Mouse (Mus musculus): ENCODE measurements around the gene Nosip. TPM values are rescaled to one million over a fixed set of nuclear protein-coding genes. Genes with fewer than 3 reads are reported as not detected.

Nosip gene
- polyA plus RNA-seq, 1 experiment from 2014 or later = 66.7 TPM

DNA sequence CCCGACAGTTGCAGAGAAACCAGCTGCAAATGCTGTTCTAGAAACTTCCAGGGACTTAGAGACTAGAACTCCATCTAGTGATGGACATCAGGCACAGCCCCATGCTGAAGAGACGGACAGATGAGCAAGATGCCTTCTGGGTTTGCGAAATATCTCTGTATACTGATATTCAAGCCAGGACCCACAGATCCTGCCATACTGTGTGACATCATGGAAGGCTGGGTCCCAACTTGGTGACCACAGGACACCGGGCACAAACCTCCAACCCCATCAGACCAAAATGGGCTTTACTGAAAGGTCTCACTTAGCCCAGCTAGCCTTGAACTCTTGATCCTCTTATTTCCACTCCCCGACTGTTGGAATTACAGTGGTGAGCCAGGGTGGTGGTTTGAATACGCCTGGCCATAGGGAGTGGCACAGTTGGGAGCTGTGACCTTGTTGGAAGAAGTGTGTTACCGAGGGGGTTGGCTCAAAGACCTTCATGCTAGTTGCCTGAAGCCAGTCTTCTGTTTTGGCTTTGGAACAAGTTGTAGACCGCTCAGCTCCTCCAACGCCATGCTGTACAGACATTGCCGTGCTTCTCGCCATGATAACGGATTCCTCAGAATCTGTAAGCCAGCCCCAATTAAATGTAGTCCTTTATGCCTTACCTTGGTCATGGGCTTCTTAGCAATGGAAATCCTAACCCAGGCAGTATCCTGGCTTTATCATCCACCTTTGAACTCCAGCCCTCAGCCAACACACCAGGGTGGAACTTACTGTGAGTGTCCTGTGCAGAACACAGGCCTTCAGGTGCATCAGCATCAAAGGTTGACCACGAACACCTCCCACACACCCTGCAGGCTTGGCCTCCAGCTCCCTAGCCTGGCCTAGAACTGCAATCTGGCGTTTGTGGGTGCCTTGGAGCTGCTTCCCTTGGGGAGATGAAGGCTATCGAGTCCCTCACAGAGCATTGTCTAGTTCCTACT, 37.7 kb upstream of the Nosip start:
- no peaks in the 10 kb centered on the region for H3K9me3 ChIP-seq (replicated peaks)
- no peak overlapping the region for H3K4me3 ChIP-seq
- DNase-seq (ENCODE audit: low spot score) = no peak
- WGBS = 89% methylated on average over 15 of the region's 15 CpGs
- peaks cover 34% of the 10 kb centered on the region for H3K36me3 ChIP-seq
- no peak overlapping the region for H3K27ac ChIP-seq (replicated peaks)
- peaks cover 18% of the 10 kb centered on the region for H3K4me1 ChIP-seq
- peaks cover 11% of the 10 kb centered on the region; the same call in 1 of the 2 replicates for H3K27me3 ChIP-seq (ENCODE audit: low read depth, poor library complexity, severe bottlenecking)

DNA sequence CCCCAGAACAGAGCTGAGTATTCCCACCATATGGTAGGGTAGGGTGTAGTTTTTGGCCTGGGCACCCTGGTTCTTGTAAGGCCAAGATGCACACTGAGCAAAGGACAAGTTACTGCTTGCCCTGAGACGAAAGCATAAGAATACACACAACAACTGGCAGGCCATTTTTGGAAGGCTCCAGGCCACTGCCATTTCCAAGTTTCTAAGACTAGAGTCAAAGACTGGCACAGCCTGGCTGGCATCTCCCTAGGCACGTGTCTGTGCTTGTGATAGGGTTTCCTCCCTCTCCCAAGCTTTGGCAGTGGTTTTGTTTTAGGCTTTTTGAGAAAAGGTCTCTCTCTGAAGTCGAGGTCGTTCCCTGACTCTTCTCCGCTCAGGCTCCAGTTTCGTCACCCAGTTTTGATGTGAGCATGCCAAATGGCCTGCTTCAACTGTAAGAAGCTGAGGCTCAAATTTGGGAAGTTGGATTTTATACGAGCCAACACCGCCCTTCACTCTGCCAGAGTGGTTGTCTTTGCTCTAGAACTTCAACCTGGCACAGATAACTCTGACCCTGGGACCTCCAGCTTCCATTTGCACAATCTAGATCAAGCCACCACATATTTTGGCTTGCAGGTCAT, 36.5 kb upstream of the Nosip start:
- no peak for DNase-seq (ENCODE audit: low spot score)
- 82% methylated on average over 8 of the region's 8 CpGs for WGBS
- peaks cover 13% of the 10 kb centered on the region for H3K4me1 ChIP-seq
- H3K4me3 ChIP-seq = no peak overlapping the region
- H3K27ac ChIP-seq (replicated peaks) = no peak overlapping the region
- no peaks in the 10 kb centered on the region for H3K9me3 ChIP-seq (replicated peaks)
- peaks cover 45% of the 10 kb centered on the region for H3K36me3 ChIP-seq
- H3K27me3 ChIP-seq (ENCODE audit: low read depth, poor library complexity, severe bottlenecking) = no peaks in the 10 kb centered on the region; the same call in 1 of the 2 replicates

DNA sequence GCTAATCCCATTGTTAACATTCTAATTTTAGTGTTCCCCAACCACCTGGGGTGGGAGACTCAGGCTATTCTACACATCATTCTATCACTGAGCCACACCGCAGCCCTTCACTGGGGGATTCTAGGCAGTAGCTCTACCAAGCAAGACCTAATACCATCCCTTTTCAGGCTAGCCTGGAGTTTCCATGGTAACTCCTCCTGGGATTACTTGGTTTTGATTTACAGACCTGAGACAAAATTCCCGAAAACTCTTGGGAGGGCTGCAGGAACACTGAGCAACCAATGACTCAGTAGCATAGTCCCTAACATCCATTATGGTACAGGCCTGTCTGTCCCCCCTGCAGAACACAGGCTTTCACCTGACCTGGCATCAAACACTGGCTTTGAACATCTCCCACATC, 36.0 kb upstream of the Nosip start:
- no peak for DNase-seq (ENCODE audit: low spot score)
- Histone ChIP-seq H3K4me3 (no peak overlapping the region), H3K4me1 (peaks cover 10% of the 10 kb centered on the region), H3K36me3 (peaks cover 51% of the 10 kb centered on the region), H3K9me3 (replicated peaks) (no peaks in the 10 kb centered on the region), H3K27me3 (ENCODE audit: low read depth, poor library complexity, severe bottlenecking) (no peaks in the 10 kb centered on the region), H3K27ac (replicated peaks) (no peak overlapping the region)
- WGBS = 63% methylated on average over 2 of the region's 2 CpGs

DNA sequence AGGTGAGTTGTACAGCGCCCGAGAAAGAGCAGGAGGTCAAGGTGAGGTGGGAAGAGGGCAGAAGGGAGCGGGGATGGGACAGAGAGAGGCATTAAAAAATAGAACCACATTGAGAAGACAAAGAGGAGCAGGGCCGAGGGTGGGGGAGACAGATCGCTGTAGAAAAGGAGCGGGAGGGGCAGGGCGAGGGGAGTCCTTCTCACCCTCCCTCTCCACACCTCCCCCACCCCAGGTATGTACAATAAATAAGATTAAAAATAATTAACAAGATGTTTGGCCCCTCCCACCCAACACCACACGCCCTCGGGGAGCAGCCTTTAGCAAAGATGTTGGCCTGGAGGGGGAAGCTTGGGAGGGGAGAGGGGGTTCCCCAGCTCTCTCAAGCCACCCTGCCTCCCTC, 34.5 kb upstream of the Nosip start:
- Histone ChIP-seq H3K9me3 (replicated peaks) (no peaks in the 10 kb centered on the region), H3K27me3 (ENCODE audit: low read depth, poor library complexity, severe bottlenecking) (no peaks in the 10 kb centered on the region), H3K4me3 (no peak overlapping the region), H3K4me1 (peaks cover 9% of the 10 kb centered on the region; the same call in 1 of the 2 replicates), H3K27ac (replicated peaks) (no peak overlapping the region), H3K36me3 (peaks cover 66% of the 10 kb centered on the region)
- no peak for DNase-seq (ENCODE audit: low spot score)
- 91% methylated on average over 9 of the region's 9 CpGs for WGBS

DNA sequence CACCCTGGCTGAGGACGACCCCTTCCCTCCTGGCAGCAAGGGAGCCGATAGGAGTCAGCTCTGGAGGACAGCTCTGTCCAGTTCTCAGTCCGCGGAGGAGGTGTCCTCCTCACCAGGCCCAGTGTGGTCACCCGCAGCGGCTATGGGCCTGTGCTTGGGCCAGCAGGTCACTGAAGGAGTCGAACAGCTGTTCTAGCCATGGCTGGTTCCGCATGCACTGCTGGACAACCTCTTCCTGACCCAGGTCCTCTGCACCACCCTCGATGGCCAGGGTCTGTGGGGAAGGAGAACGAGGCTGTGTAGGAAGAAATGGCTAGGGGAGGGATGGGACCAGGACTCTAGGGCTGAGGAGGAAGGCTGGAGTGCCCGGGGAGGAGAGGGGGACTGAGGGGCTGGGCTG, 33.9 kb upstream of the Nosip start:
- no peak for DNase-seq (ENCODE audit: low spot score)
- WGBS = 97% methylated on average over 11 of the region's 11 CpGs
- Histone ChIP-seq H3K36me3 (peaks cover 72% of the 10 kb centered on the region), H3K9me3 (replicated peaks) (no peaks in the 10 kb centered on the region), H3K4me3 (peak overlapping the region; percentile 17; the same call in 1 of the 2 replicates), H3K27ac (replicated peaks) (no peak overlapping the region), H3K4me1 (peaks cover 9% of the 10 kb centered on the region; the same call in 1 of the 2 replicates), H3K27me3 (ENCODE audit: low read depth, poor library complexity, severe bottlenecking) (no peaks in the 10 kb centered on the region)

DNA sequence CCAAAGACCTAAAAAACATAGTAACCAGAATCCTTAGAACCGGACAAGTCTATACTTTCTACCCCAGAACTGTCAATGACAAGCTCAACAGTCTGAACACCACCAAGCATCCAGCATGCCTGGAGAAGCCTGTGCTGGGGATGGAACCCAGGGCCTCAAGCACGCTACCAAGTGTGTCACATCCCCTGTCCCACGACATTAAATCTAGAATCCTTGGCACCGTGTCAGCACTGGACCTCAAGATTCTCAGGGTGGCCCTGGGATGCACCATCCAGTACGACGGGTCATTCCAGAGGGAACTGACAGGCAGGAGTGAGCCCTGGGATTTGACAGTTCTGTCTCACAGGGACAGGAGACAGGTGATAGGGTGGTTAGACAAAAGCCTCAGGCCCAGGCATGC, 32.2 kb upstream of the Nosip start:
- H3K4me3 ChIP-seq = no peak overlapping the region
- H3K9me3 ChIP-seq (replicated peaks) = no peaks in the 10 kb centered on the region
- peaks cover 88% of the 10 kb centered on the region for H3K36me3 ChIP-seq
- peaks cover 9% of the 10 kb centered on the region; the same call in 1 of the 2 replicates for H3K4me1 ChIP-seq
- H3K27ac ChIP-seq (replicated peaks) = no peak overlapping the region
- WGBS = 94% methylated on average over 6 of the region's 6 CpGs
- no peak for DNase-seq (ENCODE audit: low spot score)
- H3K27me3 ChIP-seq (ENCODE audit: low read depth, poor library complexity, severe bottlenecking) = no peaks in the 10 kb centered on the region

DNA sequence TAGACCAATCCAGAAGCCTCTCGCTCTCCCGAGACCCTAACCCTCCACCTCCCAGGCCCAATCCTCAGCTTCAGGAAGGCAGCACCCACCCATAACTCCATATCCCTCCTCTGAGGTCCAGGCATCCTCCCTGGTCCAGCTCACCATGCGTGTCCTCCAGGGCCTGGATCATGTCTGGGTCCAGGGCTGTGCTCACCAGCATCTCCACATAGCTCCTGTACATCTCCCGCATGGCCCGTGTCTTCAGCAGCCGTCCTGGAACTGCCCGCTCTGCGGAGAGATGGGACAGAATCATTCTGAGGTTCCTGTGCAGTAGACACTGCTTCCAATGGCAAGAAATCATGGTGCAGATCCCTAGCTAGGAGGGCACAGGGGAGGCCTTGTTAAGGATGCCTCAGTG, 31.4 kb upstream of the Nosip start:
- Histone ChIP-seq H3K4me1 (peaks cover 6% of the 10 kb centered on the region; the same call in 1 of the 2 replicates), H3K4me3 (no peak overlapping the region), H3K36me3 (peaks cover 97% of the 10 kb centered on the region), H3K27ac (replicated peaks) (no peak overlapping the region), H3K9me3 (replicated peaks) (no peaks in the 10 kb centered on the region), H3K27me3 (ENCODE audit: low read depth, poor library complexity, severe bottlenecking) (no peaks in the 10 kb centered on the region)
- DNase-seq (ENCODE audit: low spot score) = no peak
- 95% methylated on average over 8 of the region's 8 CpGs for WGBS

DNA sequence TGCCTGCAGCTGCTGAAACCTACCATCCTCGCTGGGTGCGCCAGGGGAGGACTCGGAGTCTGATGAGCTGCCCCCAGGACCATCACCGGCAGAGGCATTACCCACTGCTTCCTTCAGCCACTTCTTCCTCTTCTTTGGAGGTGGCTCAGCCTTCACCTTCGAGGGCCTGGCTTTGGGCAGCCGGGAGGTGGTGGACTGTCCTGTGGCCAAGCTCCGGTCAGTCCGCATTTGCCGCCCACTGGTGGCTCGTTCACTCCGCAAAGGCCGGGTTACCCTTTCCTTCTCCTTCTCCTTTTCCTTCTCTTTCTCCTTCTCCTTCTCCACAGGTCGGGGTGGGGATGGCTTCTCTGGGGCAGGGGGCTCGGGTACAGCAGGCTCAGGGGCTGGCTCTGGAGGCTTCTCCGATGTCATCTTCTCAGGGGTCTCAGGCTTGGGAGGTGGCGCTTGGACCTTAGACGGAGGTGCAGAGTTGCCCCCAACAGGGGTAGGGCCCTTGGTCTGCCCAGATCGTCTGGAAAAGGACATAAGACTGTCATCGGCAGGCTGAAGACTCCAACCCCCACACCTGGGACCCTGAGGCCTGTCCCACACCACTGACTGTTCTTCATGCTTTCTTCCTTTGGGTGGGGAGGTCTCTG, 28.4 kb upstream of the Nosip start:
- no peak for DNase-seq (ENCODE audit: low spot score)
- H3K9me3 ChIP-seq (replicated peaks) = no peaks in the 10 kb centered on the region

DNA sequence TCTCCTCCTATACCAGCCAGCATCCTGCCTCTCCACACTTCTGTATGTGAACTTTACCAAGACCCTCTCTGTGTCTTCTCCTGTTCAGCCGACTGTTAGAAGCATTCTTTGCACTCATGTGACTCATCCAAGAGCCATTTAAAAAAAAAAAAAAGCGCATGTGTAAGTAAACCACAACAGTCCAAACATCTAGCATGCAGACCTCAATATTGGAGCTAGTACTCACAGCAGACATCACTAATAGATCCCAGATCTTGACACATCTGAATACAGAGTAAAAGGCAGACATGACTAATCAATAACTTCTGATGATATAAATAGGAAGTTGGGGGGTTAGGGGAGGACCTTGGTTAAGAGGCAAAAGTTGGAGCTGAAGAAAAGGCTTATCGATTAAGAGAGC, 26.6 kb upstream of the Nosip start:
- no peaks in the 10 kb centered on the region for H3K27me3 ChIP-seq (ENCODE audit: low read depth, poor library complexity, severe bottlenecking)
- peaks cover 100% of the 10 kb centered on the region for H3K36me3 ChIP-seq
- no peaks in the 10 kb centered on the region for H3K4me1 ChIP-seq
- 94% methylated on average over 3 of the region's 3 CpGs for WGBS
- H3K9me3 ChIP-seq (replicated peaks) = no peaks in the 10 kb centered on the region
- no peak overlapping the region for H3K27ac ChIP-seq (replicated peaks)
- no peak overlapping the region for H3K4me3 ChIP-seq
- DNase-seq (ENCODE audit: low spot score) = no peak

More for the DNA sequence above, 28.4 kb upstream of the Nosip start:
- Histone ChIP-seq H3K36me3 (peaks cover 100% of the 10 kb centered on the region), H3K4me1 (no peaks in the 10 kb centered on the region), H3K4me3 (no peak overlapping the region), H3K27ac (replicated peaks) (no peak overlapping the region), H3K27me3 (ENCODE audit: low read depth, poor library complexity, severe bottlenecking) (no peaks in the 10 kb centered on the region)
- 93% methylated on average over 19 of the region's 19 CpGs for WGBS

DNA sequence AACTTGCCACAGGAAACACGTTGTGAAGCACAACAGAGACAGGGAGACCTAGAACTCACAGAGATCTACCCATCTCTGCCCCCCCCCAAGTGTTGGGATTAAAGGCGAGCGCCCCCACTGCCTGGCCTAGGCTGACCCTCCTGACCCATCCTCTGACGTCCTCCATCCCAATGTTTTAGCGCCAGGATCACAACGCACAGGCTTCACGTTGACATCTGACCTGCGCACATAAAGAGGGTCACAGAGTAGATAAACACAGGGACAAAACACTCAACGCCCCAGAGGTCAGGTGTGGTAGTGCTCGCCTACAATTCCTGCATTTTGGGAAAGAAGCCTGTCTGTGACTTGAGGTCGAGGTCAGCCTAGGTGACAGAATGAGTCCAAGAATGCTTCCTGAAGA, 25.5 kb upstream of the Nosip start:
- WGBS = 91% methylated on average over 11 of the region's 11 CpGs
- no peaks in the 10 kb centered on the region for H3K27me3 ChIP-seq (ENCODE audit: low read depth, poor library complexity, severe bottlenecking)
- peaks cover 100% of the 10 kb centered on the region for H3K36me3 ChIP-seq
- no peak for DNase-seq (ENCODE audit: low spot score)
- H3K27ac ChIP-seq (replicated peaks) = no peak overlapping the region
- H3K9me3 ChIP-seq (replicated peaks) = no peaks in the 10 kb centered on the region
- H3K4me1 ChIP-seq = no peaks in the 10 kb centered on the region
- H3K4me3 ChIP-seq = no peak overlapping the region

DNA sequence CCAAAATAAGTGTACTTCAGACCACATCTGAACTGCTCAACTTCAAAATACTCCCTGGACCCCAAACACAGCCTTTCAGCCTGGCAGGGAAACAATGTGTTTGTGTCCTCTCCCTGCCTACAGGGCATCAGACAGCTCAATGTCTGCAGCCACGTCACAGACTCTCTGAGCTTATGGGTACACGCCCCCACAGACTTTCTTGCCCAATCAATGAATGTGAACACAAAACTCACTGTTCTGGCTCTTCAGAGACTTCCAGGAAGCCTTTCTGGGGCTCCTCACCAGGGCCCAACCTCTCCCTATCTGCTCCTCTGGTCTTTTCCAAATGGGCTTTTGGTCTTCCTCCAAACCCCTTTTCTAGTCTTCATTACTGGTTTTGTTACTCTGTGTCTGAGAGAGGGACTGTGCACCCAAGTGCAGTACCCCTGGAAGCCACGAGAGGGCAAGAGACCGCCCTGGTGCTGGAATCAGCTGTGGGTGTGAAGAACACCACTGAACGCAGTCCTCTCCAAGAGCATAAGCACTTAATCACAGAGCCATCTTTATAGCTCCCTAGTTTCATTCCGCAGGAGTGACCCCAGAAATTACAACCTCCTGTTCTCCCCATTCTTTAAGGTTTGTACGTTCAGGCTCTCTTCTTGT, 24.4 kb upstream of the Nosip start:
- H3K4me3 ChIP-seq = no peak overlapping the region
- H3K9me3 ChIP-seq (replicated peaks) = no peaks in the 10 kb centered on the region
- peak; percentile 63 for DNase-seq (ENCODE audit: low spot score)
- peaks cover 100% of the 10 kb centered on the region for H3K36me3 ChIP-seq
- H3K27ac ChIP-seq (replicated peaks) = no peak overlapping the region
- H3K4me1 ChIP-seq = no peaks in the 10 kb centered on the region
- H3K27me3 ChIP-seq (ENCODE audit: low read depth, poor library complexity, severe bottlenecking) = no peaks in the 10 kb centered on the region
- WGBS = 78% methylated on average over 7 of the region's 7 CpGs

DNA sequence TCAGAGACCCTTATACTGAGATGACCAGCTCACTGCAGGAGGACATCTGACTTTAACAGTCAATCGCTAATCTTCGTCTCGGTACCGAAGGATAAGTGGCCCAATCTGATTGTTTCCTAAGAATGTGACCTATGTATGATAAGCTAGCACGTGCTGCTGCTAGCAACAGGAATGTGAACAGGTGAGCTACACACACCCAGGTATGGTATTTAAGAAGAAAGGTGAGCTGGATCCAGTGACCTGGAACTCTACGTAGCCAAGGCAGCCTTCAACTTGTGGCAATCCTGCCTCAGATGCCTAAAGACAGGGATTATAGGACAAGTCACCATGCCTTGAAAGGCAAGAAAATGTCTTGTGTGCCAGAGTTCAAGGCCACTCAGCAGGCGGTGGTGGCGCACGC, 23.8 kb upstream of the Nosip start:
- peaks cover 100% of the 10 kb centered on the region for H3K36me3 ChIP-seq
- no peaks in the 10 kb centered on the region for H3K27me3 ChIP-seq (ENCODE audit: low read depth, poor library complexity, severe bottlenecking)
- H3K27ac ChIP-seq (replicated peaks) = no peak overlapping the region
- no peaks in the 10 kb centered on the region for H3K4me1 ChIP-seq
- no peaks in the 10 kb centered on the region for H3K9me3 ChIP-seq (replicated peaks)
- DNase-seq (ENCODE audit: low spot score) = no peak
- WGBS = 94% methylated on average over 9 of the region's 9 CpGs
- H3K4me3 ChIP-seq = no peak overlapping the region

All from midbrain, embryonic 10.5 days (tissue).